Mouse (Mus musculus) cortical plate, adult 2 months (tissue): Measurements from ENCODE around the gene Map3k21. TPM values are rescaled to one million over a fixed set of nuclear protein-coding genes. Genes with fewer than 3 reads are reported as not detected.

ENCODE experiments used
- H3K27ac ChIP-seq: fragments of 200-500 bp; 2 replicates; pipeline ENCODE4 v1.5.1; 2012; ENCODE audit warnings: low read length, control low read depth, inconsistent platforms; ENCODE audit not compliant: insufficient read depth
- H3K4me1 ChIP-seq: fragments of 200-500 bp; 2 replicates; pipeline ENCODE4 v1.6.1; 2011; ENCODE audit warnings: low read length; ENCODE audit not compliant: control insufficient read depth, insufficient read depth
- H3K4me3 ChIP-seq: fragments of 200-500 bp; 2 replicates; pipeline ENCODE4 v1.5.1; 2011; ENCODE audit warnings: mild to moderate bottlenecking, low read length, control low read depth; ENCODE audit not compliant: insufficient read depth
- CTCF ChIP-seq: fragments of 200-500 bp; IDR thresholded peaks from 2 replicates; pipeline ENCODE4 v1.5.1; 2011; ENCODE audit warnings: mild to moderate bottlenecking, control low read depth, low read length; ENCODE audit not compliant: insufficient read depth; ENCODE audit errors: extremely low read depth
- POLR2A ChIP-seq: fragments of 200-500 bp; IDR thresholded peaks from 2 replicates; pipeline ENCODE4 v1.6.1; 2011; ENCODE audit warnings: mild to moderate bottlenecking, low read length, control low read depth; ENCODE audit not compliant: insufficient read depth; ENCODE audit errors: extremely low read depth
- polyA plus RNA-seq: library from polyadenylated mRNA; depleted of rRNA; stranded (reverse); fragments of >200 nt; gene quantifications from 2 replicates; pipeline ENCODE4 v1.2.3, GENCODE M21; 2012; rRNA removed

Gene Map3k21
- polyA plus RNA-seq: 2.4 and 2.5 TPM in 2 replicates

DNA sequence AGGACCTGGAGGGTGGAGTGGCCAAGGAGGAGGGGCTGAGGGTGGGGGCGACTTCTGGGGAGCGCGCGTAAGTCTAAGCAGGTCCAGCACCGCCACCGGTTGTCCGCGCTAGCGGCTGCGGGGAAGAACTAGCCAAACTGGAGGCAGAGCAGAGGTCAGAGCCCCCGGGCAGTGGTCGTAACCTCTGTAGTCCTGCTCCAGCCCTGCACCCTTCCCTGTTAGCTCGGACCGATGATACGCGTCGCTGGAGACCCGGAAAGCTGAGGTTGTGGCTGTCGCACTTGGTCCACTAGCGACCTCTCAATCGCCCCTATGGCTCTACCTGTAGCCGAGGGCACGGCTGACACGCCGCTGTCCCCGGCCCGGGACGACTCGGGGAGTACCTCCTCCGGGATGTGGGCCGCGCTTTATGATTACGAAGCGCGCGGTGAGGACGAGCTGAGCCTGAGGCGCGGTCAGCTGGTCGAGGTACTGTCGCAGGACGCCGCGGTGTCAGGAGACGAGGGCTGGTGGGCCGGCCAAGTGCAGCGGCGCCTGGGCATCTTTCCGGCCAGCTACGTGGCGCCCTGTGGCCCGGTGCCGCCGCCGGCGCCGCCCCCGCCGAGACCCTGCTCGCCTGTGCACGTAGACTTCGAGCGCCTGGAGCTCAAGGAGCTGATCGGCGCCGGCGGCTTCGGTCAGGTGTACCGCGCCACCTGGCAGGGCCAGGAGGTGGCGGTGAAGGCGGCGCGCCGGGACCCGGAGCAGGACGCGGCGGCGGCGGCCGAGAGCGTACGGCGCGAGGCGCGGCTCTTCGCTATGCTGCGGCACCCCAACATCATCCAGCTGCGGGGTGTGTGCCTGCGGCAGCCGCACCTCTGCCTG lies at the start of gene Map3k21:
Gene Map3k21 (plus strand): TSS at position 86 of the 864 bp plus-strand sequence.
- H3K27ac ChIP-seq: no peak within 1 kb of the TSS
- H3K4me1 ChIP-seq: no peaks in the 10 kb centered on the region
- TF ChIP-seq POLR2A (no peak), CTCF (no peak)
- peak within 1 kb of the TSS; percentile 75 for H3K4me3 ChIP-seq

DNA sequence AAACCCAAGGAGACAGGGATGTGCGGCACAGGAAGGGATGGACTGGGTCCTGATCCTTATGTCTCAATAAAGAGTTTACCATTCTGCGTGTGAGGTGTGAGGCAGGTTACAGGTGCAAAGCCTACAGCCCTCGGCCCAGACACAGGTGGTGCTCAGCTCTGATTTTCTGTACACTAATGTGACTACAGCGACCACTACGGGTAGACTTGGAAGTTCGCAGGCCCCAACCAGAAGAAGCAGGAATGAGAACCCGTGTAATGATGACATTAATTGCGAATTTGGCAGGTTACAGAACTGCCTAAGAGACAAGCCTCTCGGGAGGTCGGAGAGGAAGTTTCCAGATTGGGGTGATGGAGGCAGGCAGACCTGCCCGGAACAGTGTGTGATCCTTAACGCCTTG lies 44.1 kb upstream of the Map3k21 start:
- no peaks in the 10 kb centered on the region for H3K4me1 ChIP-seq
- no peak for TF ChIP-seq CTCF
- TF ChIP-seq POLR2A: no peak
- H3K27ac ChIP-seq: no peak overlapping the region
- no peak overlapping the region for H3K4me3 ChIP-seq

DNA sequence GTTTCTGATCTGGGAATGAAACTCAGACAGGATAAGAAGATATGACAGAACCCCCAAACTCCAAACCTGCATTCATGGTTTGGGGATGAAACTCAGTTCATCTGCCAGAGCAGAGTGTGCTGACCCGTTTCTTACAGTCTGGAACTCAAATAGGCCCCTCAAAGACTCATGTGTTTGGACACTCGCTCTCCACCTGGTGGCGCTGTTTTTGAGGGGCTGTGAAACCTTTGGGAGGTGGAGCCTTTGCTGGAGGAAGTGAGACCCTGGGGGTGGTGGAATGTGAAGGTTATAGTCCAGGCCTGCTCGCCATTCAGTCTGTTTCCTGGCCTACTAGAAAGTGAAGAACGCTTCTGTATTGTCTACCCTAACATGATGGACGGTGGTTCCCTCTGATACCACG lies 41.7 kb upstream of the Map3k21 start:
- Histone ChIP-seq H3K27ac (no peak overlapping the region), H3K4me3 (no peak overlapping the region), H3K4me1 (peaks cover 10% of the 10 kb centered on the region)
- TF ChIP-seq POLR2A (no peak), CTCF (no peak)

DNA sequence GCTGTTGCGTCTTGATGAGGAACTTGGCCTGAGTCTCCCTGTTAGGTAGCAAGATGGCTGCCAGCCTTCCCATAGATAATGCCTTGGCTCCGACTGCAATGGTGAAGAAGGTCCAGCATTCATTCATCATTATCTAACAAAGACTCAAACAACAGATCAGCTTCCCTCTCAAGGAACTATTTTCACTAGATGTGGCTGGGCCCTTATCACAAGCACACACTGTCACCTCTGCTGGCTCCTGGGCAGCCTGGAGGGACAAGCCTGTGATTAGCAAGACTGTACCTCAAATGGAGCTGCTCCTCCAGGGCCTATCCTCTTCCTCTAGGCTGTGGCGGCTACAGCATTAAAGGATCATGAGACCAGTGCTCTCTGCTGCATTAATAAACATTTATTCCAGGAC lies 40.5 kb upstream of the Map3k21 start:
- TF ChIP-seq POLR2A (no peak), CTCF (no peak)
- Histone ChIP-seq H3K27ac (no peak overlapping the region), H3K4me1 (peaks cover 14% of the 10 kb centered on the region), H3K4me3 (no peak overlapping the region)

DNA sequence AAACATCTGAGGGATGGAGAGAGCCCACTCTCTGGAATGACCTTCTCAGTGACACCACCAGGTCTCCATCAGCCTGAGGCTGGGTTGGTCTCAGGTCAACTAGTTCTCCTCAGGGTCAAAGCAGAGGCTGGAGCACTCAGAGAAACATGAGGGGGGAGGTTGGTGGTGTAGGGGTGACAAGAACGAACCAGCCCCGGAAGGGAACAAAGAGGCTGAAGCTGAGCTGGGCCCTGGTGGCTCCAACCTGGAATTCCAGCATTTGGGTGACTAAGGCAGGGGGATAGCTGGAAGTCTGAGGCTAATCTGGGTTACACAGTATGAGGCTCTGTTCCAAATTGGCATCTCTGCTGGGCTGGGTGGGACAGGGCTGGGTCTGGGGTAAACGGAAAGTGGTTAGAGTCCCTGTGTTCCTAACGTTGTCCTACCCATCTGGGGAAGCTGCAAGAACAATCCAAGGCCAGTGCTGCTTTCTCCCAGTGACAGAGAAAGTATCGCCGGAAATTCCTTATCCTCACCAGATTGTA lies 40.0 kb upstream of the Map3k21 start:
- no peak overlapping the region for H3K4me3 ChIP-seq
- H3K27ac ChIP-seq: no peak overlapping the region
- H3K4me1 ChIP-seq: peaks cover 14% of the 10 kb centered on the region
- no peak for TF ChIP-seq POLR2A
- no peak for TF ChIP-seq CTCF

DNA sequence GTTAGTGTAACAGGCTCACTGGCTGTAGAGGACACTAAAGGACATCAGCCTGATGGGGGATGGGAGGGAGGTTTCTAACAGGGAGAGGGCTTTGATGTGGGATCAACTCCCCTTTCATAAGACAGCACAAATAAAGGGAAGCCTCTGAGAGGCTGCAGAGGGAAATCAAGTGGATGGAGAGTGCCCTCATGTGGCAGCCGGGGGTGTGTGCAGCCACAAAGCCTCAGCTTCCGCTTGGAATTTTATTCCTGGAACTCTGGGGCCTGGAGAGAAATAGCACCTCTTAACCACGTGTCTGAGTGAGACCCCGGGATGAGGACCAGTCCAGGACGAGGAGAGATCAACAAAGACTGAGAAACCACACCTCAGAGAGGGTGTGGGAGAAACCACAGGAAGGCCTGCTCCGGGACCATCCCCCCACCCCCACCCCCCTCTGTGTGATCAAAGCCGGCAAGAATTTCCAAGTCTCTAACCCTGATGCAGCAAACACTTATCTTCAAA lies 39.4 kb upstream of the Map3k21 start:
- Histone ChIP-seq H3K27ac (no peak overlapping the region), H3K4me3 (no peak overlapping the region), H3K4me1 (peaks cover 14% of the 10 kb centered on the region)
- TF ChIP-seq CTCF: peak; percentile 72
- TF ChIP-seq POLR2A: no peak

DNA sequence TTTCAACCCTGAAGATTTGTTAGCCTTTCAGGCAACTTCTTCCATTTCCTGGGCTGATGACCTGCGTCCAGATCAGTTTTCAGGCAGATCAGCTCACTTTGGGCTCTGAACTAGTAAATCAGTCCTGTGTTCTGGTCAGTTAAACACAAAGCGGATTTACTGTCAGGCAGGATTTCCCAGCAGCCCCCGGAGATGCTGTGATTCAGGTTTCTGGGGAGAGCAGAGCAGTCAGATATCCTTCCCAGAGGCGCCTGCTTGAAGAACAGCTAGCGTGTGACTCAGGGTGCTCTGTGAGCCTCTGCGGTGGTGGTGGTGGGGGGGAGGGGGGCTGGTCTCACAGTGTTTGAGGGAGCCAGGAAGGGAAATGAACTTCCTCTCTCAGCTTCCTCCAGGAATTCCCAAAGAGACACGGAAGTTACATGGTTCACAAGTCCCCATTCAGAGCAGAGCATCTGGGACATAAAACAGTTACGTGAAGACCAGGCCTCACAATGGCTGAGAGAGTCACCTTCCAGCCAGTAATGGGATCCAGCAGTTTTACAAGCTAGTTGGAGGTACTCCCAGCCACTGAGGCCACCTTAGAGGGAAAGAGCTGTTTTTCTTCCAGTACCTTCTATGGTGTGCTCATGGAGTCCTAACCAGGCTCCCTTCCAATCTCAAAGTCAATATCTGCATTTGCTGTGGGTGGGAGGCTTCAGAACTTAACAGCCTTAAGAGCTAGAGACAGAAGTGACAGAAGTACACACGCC lies 37.6 kb upstream of the Map3k21 start:
- Histone ChIP-seq H3K4me3 (no peak overlapping the region), H3K27ac (no peak overlapping the region), H3K4me1 (peaks cover 14% of the 10 kb centered on the region)
- TF ChIP-seq CTCF: no peak
- TF ChIP-seq POLR2A: no peak

DNA sequence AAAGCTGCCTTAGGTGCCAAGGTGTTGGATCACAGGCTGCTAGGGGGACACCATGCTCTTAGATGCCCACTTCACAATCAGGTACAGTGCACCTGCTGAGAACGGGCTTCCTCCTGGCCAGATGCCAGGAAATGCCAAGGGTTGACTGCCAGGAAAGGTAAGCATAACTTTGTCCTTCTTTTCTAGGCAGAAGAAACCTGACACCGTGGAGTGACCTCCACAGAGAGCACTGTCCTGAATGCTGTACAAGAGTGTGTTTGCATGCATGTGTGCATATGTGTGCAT lies 37.1 kb upstream of the Map3k21 start:
- no peak overlapping the region for H3K4me3 ChIP-seq
- peaks cover 14% of the 10 kb centered on the region for H3K4me1 ChIP-seq
- H3K27ac ChIP-seq: no peak overlapping the region
- no peak for TF ChIP-seq CTCF
- TF ChIP-seq POLR2A: no peak

DNA sequence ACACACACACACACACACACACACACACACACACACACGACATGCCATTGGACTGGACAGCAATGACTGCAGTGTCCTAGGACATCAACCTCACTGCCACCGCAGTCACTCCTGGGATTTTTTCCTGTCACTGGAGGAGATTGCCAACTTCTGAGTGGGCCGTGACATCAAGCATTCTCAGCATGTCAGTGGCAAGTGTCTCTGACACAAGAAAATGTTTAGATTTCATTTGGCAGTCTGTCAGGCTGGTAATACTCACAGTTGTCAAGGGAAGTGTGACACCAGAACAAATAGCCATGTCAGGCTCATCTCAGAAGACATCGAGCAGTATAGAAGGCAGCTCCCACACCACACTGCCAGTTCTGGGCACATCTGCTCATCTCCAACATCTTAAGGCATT lies 29.8 kb upstream of the Map3k21 start:
- Histone ChIP-seq H3K4me3 (no peak overlapping the region), H3K27ac (no peak overlapping the region), H3K4me1 (no peaks in the 10 kb centered on the region)
- TF ChIP-seq POLR2A (no peak), CTCF (no peak)

DNA sequence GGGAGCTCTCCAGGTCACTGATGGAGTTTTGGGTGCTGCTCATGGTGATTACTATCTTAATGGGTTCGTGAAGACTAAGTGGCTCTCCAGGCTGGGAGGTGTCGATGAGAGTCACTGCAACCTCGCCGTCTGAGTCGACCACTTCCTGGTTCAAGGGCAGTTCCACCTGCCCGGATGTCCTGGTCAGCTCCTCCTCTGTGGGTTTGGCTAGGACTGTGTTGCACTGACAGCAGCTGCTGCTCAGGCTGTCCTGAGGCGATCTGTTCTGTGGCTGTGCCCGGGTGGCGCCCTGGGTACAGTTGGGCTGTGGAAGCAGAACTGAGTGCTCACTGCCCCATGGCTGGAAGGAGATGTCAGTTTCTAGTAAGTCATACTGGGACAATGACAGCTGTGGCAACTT lies 22.7 kb upstream of the Map3k21 start:
- Histone ChIP-seq H3K27ac (no peak overlapping the region), H3K4me3 (no peak overlapping the region), H3K4me1 (peaks cover 3% of the 10 kb centered on the region; the same call in 1 of the 2 replicates)
- TF ChIP-seq CTCF (no peak), POLR2A (no peak)
